Mouse (Mus musculus): ENCODE results near the gene Pvalb. TPM values are rescaled to one million over a fixed set of nuclear protein-coding genes. Genes with fewer than 3 reads are reported as not detected.

Gene Pvalb
- polyA plus RNA-seq (2015; fragmentation: Nextera tagmentation; extraction: Ambion mirVana): 1.4 and 3.1 TPM in 2 replicates

DNA sequence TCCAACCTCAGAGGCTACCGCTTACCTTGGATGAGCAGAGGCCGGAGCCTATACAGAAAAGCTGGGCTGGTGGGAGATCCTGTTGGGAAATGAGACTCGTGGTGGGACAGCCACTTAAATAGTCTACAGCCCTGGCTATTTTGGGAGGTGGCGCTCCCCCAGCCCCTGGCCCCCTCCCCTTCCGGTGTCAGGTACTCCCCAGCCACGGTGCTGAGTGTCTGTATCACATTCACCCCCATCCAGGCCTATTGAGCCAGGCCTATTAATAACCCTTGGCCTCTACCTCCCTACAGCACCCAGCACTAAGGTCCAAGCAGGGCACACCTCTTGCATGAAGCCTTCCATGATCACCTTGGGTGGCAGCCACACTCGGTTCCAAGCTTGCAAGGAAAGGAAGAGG, at the start of gene Pvalb:
TSS of gene Pvalb (minus strand) at position 89 of the 400 bp plus-strand sequence.
- Histone ChIP-seq H3K4me2 (replicated peaks) (no peak within 1 kb of the TSS), H3K27me3 (peaks cover 59% of the 10 kb centered on the region), H3K9ac (replicated peaks) (no peak within 1 kb of the TSS), H3K4me1 (replicated peaks) (peaks cover 14% of the 10 kb centered on the region), H3K27ac (no peak within 1 kb of the TSS), H3K9me3 (peaks cover 5% of the 10 kb centered on the region; the same call in 1 of the 2 replicates), H3K4me3 (replicated peaks) (no peak within 1 kb of the TSS), H3K36me3 (no peaks in the 10 kb centered on the region)
- 94% methylated on average over 7 of the region's 7 CpGs for WGBS
- no peak for ATAC-seq

DNA sequence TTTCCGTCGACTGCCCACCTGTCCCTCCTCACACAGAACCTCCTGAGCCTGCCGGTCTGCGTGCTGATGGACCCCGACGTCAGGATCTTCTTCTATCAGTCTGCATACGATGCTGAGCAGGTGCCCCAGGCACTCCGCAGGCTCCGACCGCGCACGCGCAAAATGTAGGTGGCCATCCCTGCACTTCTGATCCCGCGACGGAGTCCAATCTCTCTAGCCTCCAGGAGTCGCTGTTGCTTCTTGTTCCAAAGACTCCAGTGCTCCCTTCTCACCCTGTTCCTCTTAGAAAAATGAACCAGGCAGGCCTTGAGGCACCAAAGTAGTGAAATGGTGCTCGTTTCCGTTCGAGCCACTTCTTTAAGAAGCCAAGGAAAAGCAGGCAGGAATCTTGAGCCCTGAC, 48.6 kb upstream of the Pvalb start:
- 16% methylated on average over 20 of the region's 20 CpGs for WGBS
- Histone ChIP-seq H3K4me3 (replicated peaks) (no peak overlapping the region), H3K4me1 (replicated peaks) (no peaks in the 10 kb centered on the region), H3K9ac (replicated peaks) (no peak overlapping the region), H3K9me3 (no peaks in the 10 kb centered on the region), H3K27me3 (peaks cover 4% of the 10 kb centered on the region; the same call in 1 of the 2 replicates), H3K36me3 (no peaks in the 10 kb centered on the region), H3K27ac (no peak overlapping the region), H3K4me2 (replicated peaks) (no peak overlapping the region)
- ATAC-seq: no peak

DNA sequence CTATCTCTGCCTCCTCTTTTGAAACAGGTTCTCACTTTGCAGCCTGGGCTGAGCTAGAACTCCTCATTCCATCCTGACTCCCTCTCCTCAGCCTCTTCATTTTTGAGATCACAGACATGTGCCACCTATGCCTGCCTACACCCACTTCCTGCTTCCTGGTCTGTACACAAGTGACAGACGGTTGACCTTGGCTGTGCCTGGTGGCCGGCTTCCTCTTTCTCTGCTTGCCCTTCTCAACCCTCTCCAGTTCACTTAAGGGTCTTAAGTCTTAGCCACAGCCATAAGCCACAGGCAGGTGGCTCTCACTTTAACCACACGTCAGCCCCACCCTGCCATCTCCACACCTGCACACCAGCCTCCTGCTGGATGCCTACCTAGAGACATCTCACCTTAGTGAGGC, 42.2 kb upstream of the Pvalb start:
- Histone ChIP-seq H3K9me3 (no peaks in the 10 kb centered on the region), H3K4me1 (replicated peaks) (no peaks in the 10 kb centered on the region), H3K36me3 (no peaks in the 10 kb centered on the region), H3K4me2 (replicated peaks) (no peak overlapping the region), H3K27ac (no peak overlapping the region), H3K27me3 (no peaks in the 10 kb centered on the region), H3K9ac (replicated peaks) (no peak overlapping the region), H3K4me3 (replicated peaks) (no peak overlapping the region)
- ATAC-seq: no peak
- 74% methylated on average over 3 of the region's 3 CpGs for WGBS

DNA sequence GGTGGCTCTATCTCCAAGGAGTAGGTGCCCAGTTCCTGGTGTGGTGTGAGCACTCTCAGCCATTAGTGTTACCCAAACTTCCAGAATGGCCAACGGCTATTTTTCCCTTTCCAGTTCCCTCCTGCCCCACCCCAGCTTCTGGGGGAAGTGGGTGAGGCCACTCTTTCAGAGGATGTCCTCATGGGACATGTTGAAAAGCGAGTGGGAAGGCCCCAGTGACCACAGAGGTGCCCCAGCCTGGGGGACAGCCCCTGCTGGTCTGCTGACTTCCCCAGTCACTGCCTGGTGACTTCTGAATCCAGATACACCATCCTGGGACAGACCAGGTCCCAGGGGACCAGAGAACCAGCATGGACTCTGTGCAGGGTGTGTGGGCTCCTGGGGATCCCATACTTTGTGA, 41.5 kb upstream of the Pvalb start:
- ATAC-seq: no peak
- Histone ChIP-seq H3K9ac (replicated peaks) (no peak overlapping the region), H3K36me3 (no peaks in the 10 kb centered on the region), H3K4me2 (replicated peaks) (no peak overlapping the region), H3K27ac (no peak overlapping the region), H3K4me1 (replicated peaks) (no peaks in the 10 kb centered on the region), H3K9me3 (no peaks in the 10 kb centered on the region), H3K4me3 (replicated peaks) (no peak overlapping the region), H3K27me3 (no peaks in the 10 kb centered on the region)
- WGBS: 69% methylated on average over 2 of the region's 2 CpGs

DNA sequence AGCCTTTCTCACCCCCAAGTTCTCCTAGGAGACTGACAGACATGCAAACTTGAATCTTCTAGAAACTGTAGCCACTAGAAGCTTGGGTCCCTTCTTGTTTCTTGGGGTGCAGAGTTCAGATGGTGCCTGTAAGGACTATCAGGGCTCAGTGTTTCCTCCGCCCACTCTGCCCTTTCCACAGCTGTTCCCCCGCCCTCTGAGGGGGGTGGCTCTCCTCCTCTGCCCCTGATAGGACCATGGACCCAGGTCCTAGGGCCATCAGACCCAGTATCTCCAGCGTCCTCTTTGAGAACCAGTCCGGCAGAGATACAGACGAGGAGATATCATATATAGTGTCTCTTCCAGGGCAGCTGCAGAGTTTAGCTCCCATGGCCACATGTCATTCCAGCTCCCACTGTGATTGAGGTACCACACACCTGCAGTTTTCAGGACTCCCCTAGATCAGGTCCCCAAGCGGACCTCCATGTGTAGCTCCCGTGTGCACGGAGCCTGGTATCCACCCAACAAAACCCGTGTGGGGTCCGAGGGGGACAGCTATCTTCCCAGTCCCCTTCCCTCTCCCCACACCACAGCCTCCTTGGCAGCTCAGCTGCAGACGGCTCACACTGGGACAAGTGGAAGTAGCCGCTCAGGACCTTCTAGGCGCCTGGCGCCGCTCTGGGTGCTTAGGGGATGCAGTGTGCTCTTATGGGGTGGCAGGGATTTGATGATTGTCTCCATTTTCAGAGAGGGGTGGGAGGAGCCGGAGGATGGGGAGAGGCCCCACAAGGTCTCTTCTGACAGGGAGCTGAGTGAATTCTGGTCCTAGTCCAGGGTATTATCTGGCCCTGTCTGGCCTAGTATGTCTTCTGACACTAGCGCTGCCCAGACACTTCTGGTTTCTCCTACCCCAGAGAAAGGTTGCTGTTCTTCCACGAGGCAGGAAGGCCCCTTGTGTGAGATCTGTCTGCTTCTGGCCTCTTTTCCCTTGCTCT, 40.2 kb upstream of the Pvalb start:
- Histone ChIP-seq H3K9me3 (no peaks in the 10 kb centered on the region), H3K9ac (replicated peaks) (no peak overlapping the region), H3K4me1 (replicated peaks) (no peaks in the 10 kb centered on the region), H3K27ac (no peak overlapping the region), H3K4me2 (replicated peaks) (no peak overlapping the region), H3K4me3 (replicated peaks) (no peak overlapping the region), H3K36me3 (no peaks in the 10 kb centered on the region), H3K27me3 (no peaks in the 10 kb centered on the region)
- 76% methylated on average over 18 of the region's 18 CpGs for WGBS
- ATAC-seq: no peak

DNA sequence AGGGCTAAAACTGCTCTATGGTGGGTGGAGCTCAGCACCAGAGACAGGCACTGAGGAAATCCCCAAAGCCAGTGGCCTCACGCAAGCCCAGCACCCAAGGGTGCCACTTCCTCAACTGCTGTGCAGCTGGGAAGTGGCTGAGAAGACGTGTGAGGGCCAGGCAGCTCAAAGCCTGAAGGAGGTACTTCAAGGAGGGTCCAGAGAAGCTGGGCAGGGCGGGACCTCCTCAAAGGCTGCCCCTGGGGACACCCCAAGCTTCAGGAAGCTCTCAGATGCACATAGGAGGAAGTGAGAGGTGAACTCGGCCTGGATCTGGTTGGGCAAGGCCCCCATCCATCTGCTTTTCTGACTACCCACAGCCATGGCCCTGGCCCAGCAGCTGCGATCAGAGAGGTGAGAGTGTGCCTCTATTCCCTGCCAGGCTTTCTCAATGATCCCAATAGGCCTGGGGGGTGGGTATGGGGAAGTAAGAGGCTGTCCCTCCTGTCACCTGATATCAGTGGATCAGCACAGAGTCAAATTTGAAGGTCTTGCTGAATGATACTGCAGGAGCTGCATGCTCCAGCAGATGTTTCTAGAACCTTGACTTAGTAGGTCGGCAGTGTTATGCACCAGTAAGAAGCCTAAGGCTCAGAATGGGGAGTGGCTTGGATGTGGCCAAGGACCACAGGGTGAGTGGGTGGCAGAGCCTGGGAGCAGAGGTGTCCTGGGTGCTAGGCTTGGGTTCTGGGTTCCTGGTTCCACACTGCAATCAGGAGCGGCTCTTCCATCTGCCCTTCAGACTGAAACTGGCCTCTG, 38.7 kb upstream of the Pvalb start, which contains the start of gene Ncf4:
TSS of gene Ncf4 (plus strand) at position 107 of the 798 bp plus-strand sequence.
- H3K27me3 ChIP-seq: 0 out of 2 replicates have a peak, but pooled peaks cover 3% of the 10 kb centered on the region
- no peak within 1 kb of the TSS for H3K9ac ChIP-seq (replicated peaks)
- H3K36me3 ChIP-seq: no peaks in the 10 kb centered on the region
- 71% methylated on average over 7 of the region's 7 CpGs for WGBS
- H3K9me3 ChIP-seq: no peaks in the 10 kb centered on the region
- no peaks in the 10 kb centered on the region for H3K4me1 ChIP-seq (replicated peaks)
- no peak for ATAC-seq
- no peak within 1 kb of the TSS for H3K4me2 ChIP-seq (replicated peaks)
- no peak within 1 kb of the TSS for H3K27ac ChIP-seq
- H3K4me3 ChIP-seq (replicated peaks): no peak within 1 kb of the TSS

DNA sequence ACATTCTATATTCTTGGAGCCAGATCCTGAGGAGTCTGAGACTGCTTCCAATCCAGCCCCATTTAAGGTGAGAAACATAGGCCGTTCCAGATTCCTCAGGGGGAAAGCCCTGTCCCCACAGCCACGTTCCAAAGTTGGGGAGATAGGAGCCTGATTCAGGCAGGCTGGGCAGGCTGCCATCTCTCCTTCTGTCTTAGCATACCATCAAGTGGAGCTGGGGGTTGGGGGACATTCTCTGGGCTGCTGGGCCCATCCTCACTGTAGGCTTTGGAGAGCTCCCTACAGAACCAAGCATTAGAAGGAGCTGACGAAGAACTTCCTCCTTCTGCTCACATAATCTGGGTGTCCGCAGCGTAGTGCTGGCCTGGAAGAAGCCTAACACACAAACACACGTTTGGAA, 37.6 kb upstream of the Pvalb start:
- no peak overlapping the region for H3K9ac ChIP-seq (replicated peaks)
- no peak for ATAC-seq
- WGBS: 77% methylated on average over 6 of the region's 6 CpGs

DNA sequence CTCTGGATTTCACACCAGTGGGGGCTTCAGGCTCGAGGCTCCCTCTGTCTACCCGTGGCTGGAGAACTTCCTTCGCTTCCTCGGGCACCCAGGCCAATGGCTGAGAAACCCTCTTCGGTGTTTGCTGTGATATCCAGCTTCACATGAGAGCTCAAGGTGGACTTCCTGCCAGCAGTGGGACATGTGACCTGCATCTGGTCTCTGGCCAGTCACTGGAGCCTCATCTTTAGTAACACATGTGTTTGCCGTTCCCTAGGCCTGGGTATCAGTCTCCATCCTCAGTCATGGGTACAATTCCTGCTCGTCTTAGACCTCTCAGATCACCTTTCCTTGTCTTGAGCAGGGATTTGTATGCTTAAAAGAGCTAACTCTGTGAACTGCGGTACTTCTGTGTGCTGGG, 36.9 kb upstream of the Pvalb start:
- Histone ChIP-seq H3K27ac (no peak overlapping the region), H3K27me3 (peaks cover 10% of the 10 kb centered on the region; the same call in 1 of the 2 replicates), H3K9me3 (no peaks in the 10 kb centered on the region), H3K4me1 (replicated peaks) (no peaks in the 10 kb centered on the region), H3K4me2 (replicated peaks) (no peak overlapping the region), H3K9ac (replicated peaks) (no peak overlapping the region), H3K36me3 (no peaks in the 10 kb centered on the region), H3K4me3 (replicated peaks) (no peak overlapping the region)
- ATAC-seq: no peak
- WGBS: 82% methylated on average over 8 of the region's 8 CpGs

More for the DNA sequence above, 37.6 kb upstream of the Pvalb start:
- no peak overlapping the region for H3K4me3 ChIP-seq (replicated peaks)
- H3K36me3 ChIP-seq: no peaks in the 10 kb centered on the region
- peaks cover 7% of the 10 kb centered on the region; the same call in 1 of the 2 replicates for H3K27me3 ChIP-seq
- H3K4me2 ChIP-seq (replicated peaks): no peak overlapping the region
- no peak overlapping the region for H3K27ac ChIP-seq
- H3K9me3 ChIP-seq: no peaks in the 10 kb centered on the region
- no peaks in the 10 kb centered on the region for H3K4me1 ChIP-seq (replicated peaks)

DNA sequence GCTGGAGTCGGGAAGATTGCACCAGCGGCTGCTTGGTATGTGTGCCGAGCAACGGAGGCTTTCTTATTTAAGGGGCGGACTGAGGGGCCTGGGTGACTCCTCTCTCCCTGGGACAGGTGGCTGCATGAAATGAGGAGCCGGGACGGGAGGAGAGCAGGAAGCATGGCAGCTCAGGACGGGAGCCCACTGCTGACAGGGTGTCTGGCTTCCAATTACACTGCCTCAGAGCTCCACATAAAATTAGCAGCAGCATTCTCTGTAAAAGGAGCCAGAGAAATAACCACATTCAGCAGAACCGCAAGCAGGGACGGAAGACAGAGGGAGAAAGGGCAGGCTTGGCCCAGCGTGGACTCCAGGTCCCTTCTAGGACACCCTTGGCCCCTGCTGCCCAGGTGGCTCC, 35.1 kb upstream of the Pvalb start:
- no peak overlapping the region for H3K4me3 ChIP-seq (replicated peaks)
- H3K4me2 ChIP-seq (replicated peaks): no peak overlapping the region
- no peaks in the 10 kb centered on the region for H3K36me3 ChIP-seq
- no peak overlapping the region for H3K9ac ChIP-seq (replicated peaks)
- no peak overlapping the region for H3K27ac ChIP-seq
- no peaks in the 10 kb centered on the region for H3K4me1 ChIP-seq (replicated peaks)
- 60% methylated on average over 11 of the region's 11 CpGs for WGBS
- no peak for ATAC-seq
- no peaks in the 10 kb centered on the region for H3K9me3 ChIP-seq
- H3K27me3 ChIP-seq: peaks cover 10% of the 10 kb centered on the region; the same call in 1 of the 2 replicates

DNA sequence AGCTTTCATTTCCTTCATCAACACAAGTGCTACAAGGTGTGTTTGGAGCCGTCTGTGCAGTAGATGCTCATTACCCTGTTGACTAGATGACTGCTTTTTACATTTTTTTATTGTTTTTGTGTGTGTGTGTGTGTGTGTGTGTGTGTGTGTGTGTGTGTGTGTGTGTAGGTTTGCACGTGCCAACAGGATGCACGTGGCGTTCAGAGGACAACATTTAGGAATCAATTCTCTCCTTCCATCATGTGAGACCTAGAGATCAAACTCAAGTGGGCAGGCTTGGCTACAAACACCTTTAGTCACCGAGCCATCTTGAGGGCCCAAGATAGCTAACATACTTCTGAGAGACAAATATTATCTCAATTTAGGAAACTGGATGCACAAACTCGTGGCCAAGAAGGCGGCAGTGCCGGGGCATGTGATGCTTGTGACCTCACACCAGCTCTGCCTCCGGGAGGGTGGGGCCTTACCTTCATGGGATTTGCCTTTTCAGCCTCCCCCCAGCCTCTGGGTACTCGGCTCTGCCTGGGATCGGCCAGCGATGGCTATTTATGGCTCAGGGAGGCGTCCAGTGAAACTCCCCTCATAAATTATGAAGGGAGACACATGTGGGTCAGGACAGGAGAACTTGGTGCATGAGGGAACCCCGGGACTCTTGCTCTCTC, 33.9 kb upstream of the Pvalb start:
- Histone ChIP-seq H3K4me2 (replicated peaks) (no peak overlapping the region), H3K9me3 (no peaks in the 10 kb centered on the region), H3K36me3 (no peaks in the 10 kb centered on the region), H3K27me3 (peaks cover 15% of the 10 kb centered on the region; the same call in 1 of the 2 replicates), H3K27ac (no peak overlapping the region), H3K4me1 (replicated peaks) (no peaks in the 10 kb centered on the region), H3K9ac (replicated peaks) (no peak overlapping the region), H3K4me3 (replicated peaks) (no peak overlapping the region)
- 78% methylated on average over 14 of the region's 14 CpGs for WGBS
- ATAC-seq: no peak

DNA sequence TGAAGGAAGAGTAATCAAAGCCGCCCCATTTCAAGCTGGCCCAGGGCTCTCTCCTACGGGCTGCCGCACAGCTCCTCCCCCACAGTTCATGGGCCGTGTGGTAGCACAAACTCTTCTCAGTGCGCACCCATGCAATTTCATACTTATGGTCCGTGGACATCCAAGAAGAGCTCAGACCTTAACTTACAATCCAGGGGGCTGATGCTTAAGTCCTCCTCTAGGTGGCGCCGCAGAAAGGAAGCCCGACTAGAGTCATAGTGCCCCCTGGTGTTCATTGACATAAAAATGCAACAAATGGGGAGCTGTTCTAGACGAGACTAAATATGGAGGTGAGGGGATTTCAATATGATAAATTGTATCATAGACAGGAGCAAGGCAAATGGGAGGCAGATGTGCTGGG, 33.3 kb upstream of the Pvalb start:
- Histone ChIP-seq H3K27ac (no peak overlapping the region), H3K9me3 (no peaks in the 10 kb centered on the region), H3K9ac (replicated peaks) (no peak overlapping the region), H3K36me3 (no peaks in the 10 kb centered on the region), H3K4me3 (replicated peaks) (no peak overlapping the region), H3K4me2 (replicated peaks) (no peak overlapping the region), H3K4me1 (replicated peaks) (no peaks in the 10 kb centered on the region), H3K27me3 (peaks cover 21% of the 10 kb centered on the region; the same call in 1 of the 2 replicates)
- no peak for ATAC-seq
- WGBS: 24% methylated on average over 10 of the region's 10 CpGs

All from midbrain, embryonic 13.5 days (tissue).